Mouse (Mus musculus): ENCODE data around the gene Fam78b. TPM values are rescaled to one million over a fixed set of nuclear protein-coding genes. Genes with fewer than 3 reads are reported as not detected.

Fam78b gene
- polyA plus RNA-seq, 1 experiment from 2014 or later = 0.63 TPM

DNA sequence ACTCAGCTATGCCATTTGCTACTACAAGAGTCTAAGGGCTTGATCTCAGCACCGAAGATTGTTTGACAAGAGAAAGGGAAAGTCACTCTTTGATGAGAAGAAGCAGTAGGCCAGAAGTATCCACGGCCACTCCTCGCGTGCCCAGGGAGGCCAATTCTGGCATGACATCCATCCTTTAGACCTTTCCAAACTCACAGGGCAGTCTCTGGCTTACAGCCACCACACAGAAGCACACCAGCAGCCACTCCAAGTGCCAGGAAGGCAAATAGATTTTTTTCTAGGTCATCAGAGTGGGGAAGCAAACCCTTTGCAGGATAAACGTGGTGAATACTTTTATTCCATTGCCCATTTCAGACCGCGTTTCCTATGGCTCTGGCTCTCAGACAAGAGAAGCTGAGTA is 97.5 kb downstream of the Fam78b start:
- 80% methylated on average over 7 of the region's 7 CpGs for WGBS
- no peak for ATAC-seq (ENCODE audit: extremely low read depth, insufficient number of reproducible peaks, low FRiP score, low TSS enrichment)
- Histone ChIP-seq H3K9ac (no peak overlapping the region), H3K4me3 (no peak overlapping the region), H3K27ac (replicated peaks) (no peak overlapping the region), H3K4me2 (no peak overlapping the region), H3K4me1 (no peaks in the 10 kb centered on the region), H3K9me3 (no peaks in the 10 kb centered on the region), H3K27me3 (replicated peaks) (no peaks in the 10 kb centered on the region), H3K36me3 (no peaks in the 10 kb centered on the region)

DNA sequence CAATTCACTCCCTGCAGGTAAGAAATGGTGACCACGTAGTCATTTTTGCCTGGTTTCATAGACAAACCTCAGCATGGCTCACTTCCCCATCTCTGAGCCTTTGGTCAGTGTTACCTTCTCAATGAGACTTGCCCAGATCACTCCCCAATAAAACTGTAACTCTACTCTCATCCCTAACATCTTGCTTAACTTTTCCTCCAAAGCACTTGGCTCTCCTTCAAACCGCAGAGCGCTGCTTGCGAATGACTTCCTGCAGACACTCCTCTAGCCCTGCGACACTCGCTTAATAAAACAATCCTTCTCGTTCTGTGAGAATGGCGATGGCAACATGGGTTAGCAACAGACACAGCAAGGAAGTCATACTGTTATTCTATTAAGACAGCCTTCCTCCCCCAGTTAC is 100.8 kb downstream of the Fam78b start:
- no peaks in the 10 kb centered on the region for H3K36me3 ChIP-seq
- no peaks in the 10 kb centered on the region for H3K27me3 ChIP-seq (replicated peaks)
- H3K27ac ChIP-seq (replicated peaks) = no peak overlapping the region
- no peak for ATAC-seq (ENCODE audit: extremely low read depth, insufficient number of reproducible peaks, low FRiP score, low TSS enrichment)
- no peaks in the 10 kb centered on the region for H3K9me3 ChIP-seq
- H3K4me2 ChIP-seq = no peak overlapping the region
- H3K9ac ChIP-seq = no peak overlapping the region
- no peaks in the 10 kb centered on the region for H3K4me1 ChIP-seq
- H3K4me3 ChIP-seq = no peak overlapping the region
- 76% methylated on average over 8 of the region's 8 CpGs for WGBS

DNA sequence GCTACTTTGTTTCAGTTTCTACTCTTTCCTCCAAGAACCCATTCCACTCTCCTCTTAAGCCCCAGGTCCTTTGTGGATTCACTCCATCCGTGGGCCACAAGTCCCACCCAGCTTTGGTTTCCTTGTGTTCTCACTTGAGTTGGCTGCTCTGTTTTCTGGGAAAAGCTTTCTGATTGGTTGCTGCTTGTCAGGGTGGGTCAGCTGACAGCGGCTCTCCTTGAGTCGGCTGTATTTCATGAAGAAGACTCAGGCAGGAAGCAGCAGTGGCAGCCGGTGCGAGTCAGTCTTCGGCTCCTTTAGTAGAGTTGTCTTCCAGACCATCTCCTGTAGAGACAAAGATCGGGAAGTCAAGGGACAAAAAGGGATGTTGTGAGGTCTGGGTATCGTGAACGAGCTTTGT is 101.3 kb downstream of the Fam78b start:
- H3K4me3 ChIP-seq = no peak overlapping the region
- H3K27ac ChIP-seq (replicated peaks) = no peak overlapping the region
- H3K9ac ChIP-seq = no peak overlapping the region
- no peak overlapping the region for H3K4me2 ChIP-seq
- 67% methylated on average over 9 of the region's 9 CpGs for WGBS
- no peaks in the 10 kb centered on the region for H3K27me3 ChIP-seq (replicated peaks)
- ATAC-seq (ENCODE audit: extremely low read depth, insufficient number of reproducible peaks, low FRiP score, low TSS enrichment) = no peak
- H3K9me3 ChIP-seq = no peaks in the 10 kb centered on the region
- no peaks in the 10 kb centered on the region for H3K4me1 ChIP-seq
- no peaks in the 10 kb centered on the region for H3K36me3 ChIP-seq

DNA sequence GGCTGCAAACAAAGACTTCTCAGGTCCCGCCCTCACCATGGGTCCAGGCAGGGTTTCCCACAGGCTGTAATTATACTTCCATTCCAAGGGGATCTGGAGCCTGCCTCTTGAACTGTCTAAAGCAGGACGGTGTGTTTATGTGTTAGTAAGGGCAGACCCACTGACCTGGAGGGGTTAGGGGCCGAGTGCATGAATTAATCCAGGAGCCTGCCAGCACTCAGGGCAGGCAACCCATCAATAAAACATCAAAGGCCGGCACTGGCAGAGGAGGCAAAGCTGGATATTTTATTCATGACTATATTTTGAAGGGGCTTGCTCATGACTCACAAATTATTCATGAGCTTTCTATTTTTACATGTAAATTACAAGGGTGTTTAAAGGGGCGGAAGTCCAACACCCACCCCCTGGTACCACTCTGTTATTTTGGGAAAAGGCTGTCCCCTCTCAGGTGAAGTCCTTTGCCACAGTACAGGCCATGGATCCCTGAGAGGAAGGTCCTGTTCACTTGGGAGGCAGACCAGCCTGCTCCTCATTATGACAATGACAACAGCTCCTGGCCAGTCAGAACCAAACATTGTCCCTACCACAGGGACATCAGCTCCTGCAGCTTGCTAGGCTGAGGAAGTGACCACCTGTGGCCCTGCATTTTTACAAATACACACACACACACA is 103.9 kb downstream of the Fam78b start:
- no peaks in the 10 kb centered on the region for H3K36me3 ChIP-seq
- H3K4me3 ChIP-seq = no peak overlapping the region
- WGBS = 49% methylated on average over 5 of the region's 5 CpGs
- ATAC-seq (ENCODE audit: extremely low read depth, insufficient number of reproducible peaks, low FRiP score, low TSS enrichment) = no peak
- H3K27me3 ChIP-seq (replicated peaks) = no peaks in the 10 kb centered on the region
- no peaks in the 10 kb centered on the region for H3K9me3 ChIP-seq
- no peak overlapping the region for H3K4me2 ChIP-seq
- H3K9ac ChIP-seq = no peak overlapping the region
- no peak overlapping the region for H3K27ac ChIP-seq (replicated peaks)
- no peaks in the 10 kb centered on the region for H3K4me1 ChIP-seq

DNA sequence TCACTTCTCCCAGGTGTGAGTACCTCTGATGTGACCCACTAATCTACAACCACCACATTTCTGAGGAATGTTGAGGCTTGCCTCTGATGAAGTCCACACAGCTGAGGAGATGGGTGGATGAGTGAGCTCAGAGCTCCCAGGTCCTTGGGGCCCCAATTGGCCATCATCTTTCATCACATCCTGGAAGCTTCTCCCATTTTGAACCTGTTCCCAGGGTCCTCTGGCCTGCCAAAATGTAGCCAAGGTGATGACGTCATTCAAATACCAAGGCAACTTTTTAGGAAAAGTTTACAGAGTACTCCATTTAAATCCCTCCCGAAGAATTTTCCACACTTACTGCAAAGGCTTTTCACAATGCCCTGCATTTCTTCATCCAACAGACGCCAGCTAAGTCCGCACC is 104.7 kb downstream of the Fam78b start:
- no peaks in the 10 kb centered on the region for H3K27me3 ChIP-seq (replicated peaks)
- H3K9me3 ChIP-seq = no peaks in the 10 kb centered on the region
- 72% methylated on average over 4 of the region's 4 CpGs for WGBS
- no peak overlapping the region for H3K27ac ChIP-seq (replicated peaks)
- H3K4me3 ChIP-seq = no peak overlapping the region
- H3K36me3 ChIP-seq = no peaks in the 10 kb centered on the region
- H3K9ac ChIP-seq = no peak overlapping the region
- no peaks in the 10 kb centered on the region for H3K4me1 ChIP-seq
- no peak overlapping the region for H3K4me2 ChIP-seq
- ATAC-seq (ENCODE audit: extremely low read depth, insufficient number of reproducible peaks, low FRiP score, low TSS enrichment) = no peak

DNA sequence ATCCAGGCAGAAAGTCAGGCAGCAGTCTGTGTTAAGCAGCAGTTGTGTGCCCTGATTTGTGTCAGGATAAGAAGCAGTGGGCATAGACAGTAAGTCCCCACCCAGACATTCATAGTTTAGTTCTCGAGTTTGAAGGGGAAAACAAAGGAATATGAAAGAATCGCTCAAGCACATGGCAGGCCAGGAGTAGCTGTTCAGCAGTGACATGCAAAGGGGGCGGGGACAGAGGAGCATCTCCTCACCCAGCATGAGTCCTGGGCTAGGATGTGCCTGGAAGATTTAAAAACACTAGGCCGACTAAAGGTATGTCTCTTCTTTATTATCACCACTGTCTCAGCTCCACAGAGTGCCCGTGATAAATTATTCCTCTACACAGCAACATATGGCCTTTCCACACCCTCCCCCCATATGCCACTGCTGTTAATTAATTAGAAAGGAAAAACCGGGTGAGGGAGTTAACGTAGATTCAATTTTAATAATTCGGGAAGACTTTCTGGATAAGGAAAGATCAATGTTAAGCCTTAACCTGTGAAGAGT is 107.8 kb downstream of the Fam78b start:
- H3K4me2 ChIP-seq = no peak overlapping the region
- 71% methylated on average over 8 of the region's 8 CpGs for WGBS

DNA sequence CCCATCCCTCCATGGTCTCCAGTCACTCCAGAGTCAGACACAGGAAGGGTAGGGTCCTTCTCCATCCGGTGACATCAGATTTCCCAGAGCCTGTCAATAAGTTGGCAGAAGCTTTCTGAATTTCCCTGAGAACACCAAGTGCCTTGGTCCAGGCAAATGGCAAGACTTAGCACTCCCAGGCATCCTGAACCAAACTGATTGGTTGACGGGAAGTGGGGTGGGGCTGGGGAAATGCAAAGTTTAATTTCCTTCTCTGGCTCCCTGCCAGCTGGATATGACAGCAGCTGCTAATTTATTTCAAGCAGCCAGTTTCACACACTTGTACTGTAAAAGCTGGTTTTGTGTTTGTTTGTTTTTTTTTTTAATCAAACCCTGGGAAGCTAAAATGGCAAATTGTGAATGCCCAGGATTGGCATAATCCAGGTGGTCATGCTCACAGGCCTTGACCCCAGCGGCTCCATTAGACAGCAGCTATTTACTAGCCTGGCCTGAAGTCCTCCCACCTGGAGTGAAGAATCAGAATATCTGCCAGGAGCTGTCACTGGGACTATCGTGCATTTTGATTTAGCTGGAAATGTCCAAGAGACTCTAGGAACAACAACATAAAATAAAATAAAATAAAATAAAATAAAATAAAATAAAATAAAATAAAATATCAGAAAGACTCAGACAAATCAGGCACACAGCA is 113.3 kb downstream of the Fam78b start:
- H3K4me3 ChIP-seq = no peak overlapping the region
- no peak overlapping the region for H3K9ac ChIP-seq
- WGBS = 52% methylated on average over 4 of the region's 4 CpGs
- H3K27me3 ChIP-seq (replicated peaks) = no peaks in the 10 kb centered on the region
- no peaks in the 10 kb centered on the region for H3K4me1 ChIP-seq
- ATAC-seq (ENCODE audit: extremely low read depth, insufficient number of reproducible peaks, low FRiP score, low TSS enrichment) = no peak
- no peaks in the 10 kb centered on the region for H3K9me3 ChIP-seq
- H3K4me2 ChIP-seq = no peak overlapping the region
- no peaks in the 10 kb centered on the region for H3K36me3 ChIP-seq
- H3K27ac ChIP-seq (replicated peaks) = no peak overlapping the region

More for the DNA sequence above, 107.8 kb downstream of the Fam78b start:
- Histone ChIP-seq H3K9ac (no peak overlapping the region), H3K36me3 (no peaks in the 10 kb centered on the region), H3K4me1 (no peaks in the 10 kb centered on the region), H3K4me3 (no peak overlapping the region), H3K9me3 (no peaks in the 10 kb centered on the region), H3K27ac (replicated peaks) (no peak overlapping the region), H3K27me3 (replicated peaks) (no peaks in the 10 kb centered on the region)
- ATAC-seq (ENCODE audit: extremely low read depth, insufficient number of reproducible peaks, low FRiP score, low TSS enrichment) = no peak

DNA sequence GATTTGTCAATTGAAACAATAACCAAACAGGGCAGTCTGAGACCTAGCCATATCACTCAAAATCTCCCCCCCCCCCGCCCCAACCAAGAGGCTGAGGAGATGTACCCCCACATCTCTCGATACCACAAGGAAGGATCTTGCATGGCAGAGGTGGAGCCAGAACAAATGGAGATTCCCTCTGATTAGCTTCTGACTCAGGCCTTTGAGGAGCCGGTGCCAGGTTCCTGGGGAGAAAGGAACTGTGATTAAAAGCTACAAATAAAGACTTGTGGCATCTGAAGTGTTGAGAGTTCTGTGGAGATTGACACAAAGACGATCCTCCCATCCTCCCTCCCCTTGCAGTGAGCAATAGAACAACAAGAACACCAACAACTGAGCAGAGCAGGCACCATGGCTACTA is 113.9 kb downstream of the Fam78b start:
- H3K9me3 ChIP-seq = no peaks in the 10 kb centered on the region
- H3K9ac ChIP-seq = no peak overlapping the region
- H3K4me2 ChIP-seq = no peak overlapping the region
- no peak overlapping the region for H3K4me3 ChIP-seq
- WGBS = 11% methylated on average over 4 of the region's 4 CpGs
- no peak overlapping the region for H3K27ac ChIP-seq (replicated peaks)
- ATAC-seq (ENCODE audit: extremely low read depth, insufficient number of reproducible peaks, low FRiP score, low TSS enrichment) = no peak
- H3K4me1 ChIP-seq = no peaks in the 10 kb centered on the region
- no peaks in the 10 kb centered on the region for H3K36me3 ChIP-seq
- no peaks in the 10 kb centered on the region for H3K27me3 ChIP-seq (replicated peaks)

DNA sequence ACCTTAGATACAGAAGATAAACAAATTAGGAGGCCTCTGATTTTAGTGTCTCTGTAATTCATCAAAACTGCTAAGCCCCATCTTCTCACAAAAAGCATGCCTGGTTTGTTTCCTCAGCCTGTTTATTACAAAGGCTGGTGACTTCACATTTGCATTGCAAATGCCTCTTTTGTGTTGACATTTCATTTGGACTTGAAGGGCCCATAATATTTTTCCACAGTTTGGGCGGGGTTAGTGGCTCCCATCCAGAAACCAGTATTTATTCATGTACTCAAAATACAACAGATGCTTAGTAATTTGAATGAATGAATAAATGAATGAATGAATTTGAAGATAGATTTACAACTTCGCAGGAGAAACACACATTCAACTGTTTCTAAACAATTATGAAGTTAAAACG is 115.5 kb downstream of the Fam78b start:
- no peaks in the 10 kb centered on the region for H3K4me1 ChIP-seq
- no peak overlapping the region for H3K4me2 ChIP-seq
- no peak for ATAC-seq (ENCODE audit: extremely low read depth, insufficient number of reproducible peaks, low FRiP score, low TSS enrichment)
- no peaks in the 10 kb centered on the region for H3K9me3 ChIP-seq
- H3K36me3 ChIP-seq = no peaks in the 10 kb centered on the region
- no peak overlapping the region for H3K27ac ChIP-seq (replicated peaks)
- H3K27me3 ChIP-seq (replicated peaks) = no peaks in the 10 kb centered on the region
- no peak overlapping the region for H3K9ac ChIP-seq
- no peak overlapping the region for H3K4me3 ChIP-seq
- 63% methylated on average over 3 of the region's 3 CpGs for WGBS

DNA sequence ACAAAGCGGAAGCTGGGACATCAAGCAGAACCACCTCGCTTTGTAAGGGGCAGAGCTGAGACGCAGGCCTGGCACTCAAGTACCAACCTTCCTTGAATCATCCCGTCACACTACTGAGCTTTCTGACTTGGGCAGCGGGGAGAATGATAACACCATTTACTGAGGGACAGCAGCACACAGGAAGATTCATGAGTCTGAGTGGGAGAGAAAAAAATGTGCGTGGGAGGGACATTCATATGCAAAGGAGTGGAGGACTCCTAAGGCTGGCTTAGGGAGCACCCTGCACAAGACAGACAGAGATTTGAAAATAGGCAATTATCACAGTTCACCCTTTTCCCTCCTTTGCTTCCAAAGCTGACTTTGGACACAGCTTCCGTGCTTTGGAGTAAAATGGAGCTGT is 117.8 kb downstream of the Fam78b start:
- no peak for ATAC-seq (ENCODE audit: extremely low read depth, insufficient number of reproducible peaks, low FRiP score, low TSS enrichment)
- no peaks in the 10 kb centered on the region for H3K27me3 ChIP-seq (replicated peaks)
- H3K27ac ChIP-seq (replicated peaks) = no peak overlapping the region
- no peak overlapping the region for H3K4me2 ChIP-seq
- H3K9me3 ChIP-seq = no peaks in the 10 kb centered on the region
- 60% methylated on average over 7 of the region's 7 CpGs for WGBS
- no peak overlapping the region for H3K9ac ChIP-seq
- H3K36me3 ChIP-seq = no peaks in the 10 kb centered on the region
- no peaks in the 10 kb centered on the region for H3K4me1 ChIP-seq
- H3K4me3 ChIP-seq = no peak overlapping the region

DNA sequence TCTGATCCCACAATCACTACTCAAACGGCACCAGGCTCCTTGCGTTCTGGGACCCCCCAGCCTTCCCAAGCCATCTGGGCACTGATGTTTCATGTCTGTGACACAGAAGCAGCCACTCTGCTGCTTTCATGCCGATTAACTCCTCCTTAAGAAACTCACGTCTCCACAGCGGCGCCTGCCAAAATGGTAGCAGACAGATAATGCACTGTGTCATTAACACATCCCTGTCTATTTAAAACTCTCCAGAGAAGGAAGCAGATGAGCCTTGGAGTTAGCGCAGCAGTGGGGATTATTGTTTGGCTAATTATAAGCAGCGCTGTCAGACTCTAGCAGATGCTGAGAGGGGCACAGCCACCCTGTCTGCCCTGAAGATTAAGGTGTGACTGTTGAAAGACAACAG is 118.2 kb downstream of the Fam78b start:
- Histone ChIP-seq H3K4me2 (no peak overlapping the region), H3K27me3 (replicated peaks) (no peaks in the 10 kb centered on the region), H3K9ac (no peak overlapping the region), H3K4me1 (no peaks in the 10 kb centered on the region), H3K4me3 (no peak overlapping the region), H3K9me3 (no peaks in the 10 kb centered on the region), H3K27ac (replicated peaks) (no peak overlapping the region), H3K36me3 (no peaks in the 10 kb centered on the region)
- ATAC-seq (ENCODE audit: extremely low read depth, insufficient number of reproducible peaks, low FRiP score, low TSS enrichment) = no peak
- 55% methylated on average over 8 of the region's 8 CpGs for WGBS

DNA sequence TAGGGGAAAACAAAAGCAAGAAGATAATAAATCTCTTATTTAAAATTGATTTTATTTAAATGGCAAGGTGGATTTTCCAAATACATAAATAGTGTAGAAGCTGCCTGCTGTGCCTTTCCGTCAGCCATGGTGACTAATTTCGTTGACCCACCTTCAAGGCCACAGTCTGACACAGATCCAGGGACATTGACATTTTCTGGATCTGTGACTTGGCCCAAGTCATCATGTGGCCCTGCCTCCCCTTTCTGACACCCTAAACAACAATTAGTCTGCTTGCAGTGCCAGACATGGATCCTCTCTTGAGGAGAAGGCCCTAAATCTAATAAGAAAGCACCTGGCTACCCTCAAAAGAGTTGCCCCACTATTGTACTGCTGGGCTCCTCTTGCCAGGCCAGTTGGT is 121.2 kb downstream of the Fam78b start:
- Histone ChIP-seq H3K4me1 (no peaks in the 10 kb centered on the region), H3K27ac (replicated peaks) (no peak overlapping the region), H3K9ac (no peak overlapping the region), H3K36me3 (no peaks in the 10 kb centered on the region), H3K9me3 (no peaks in the 10 kb centered on the region), H3K27me3 (replicated peaks) (no peaks in the 10 kb centered on the region), H3K4me3 (no peak overlapping the region), H3K4me2 (no peak overlapping the region)
- 68% methylated on average over 2 of the region's 2 CpGs for WGBS
- ATAC-seq (ENCODE audit: extremely low read depth, insufficient number of reproducible peaks, low FRiP score, low TSS enrichment) = no peak

All from heart, embryonic 13.5 days (tissue).